In the genomic region with DNA sequence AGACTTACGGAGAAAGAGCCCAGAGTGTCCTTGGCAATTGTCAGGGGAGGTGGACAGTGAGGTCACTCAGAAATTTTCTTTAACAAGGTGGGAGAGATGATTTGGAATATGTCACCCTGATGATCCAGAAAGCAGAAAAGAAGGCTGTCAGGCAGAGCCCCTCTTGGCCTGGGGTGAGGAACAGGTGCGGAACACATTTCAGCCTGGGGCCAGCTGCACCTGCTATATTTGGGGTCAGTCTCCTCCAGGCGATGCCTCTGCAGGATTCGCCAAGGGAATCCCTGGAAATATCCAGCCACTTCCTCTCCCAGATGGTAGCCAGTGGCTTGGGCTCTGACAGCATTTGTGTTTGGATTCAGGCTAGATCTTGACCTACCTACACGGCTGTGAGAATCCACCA, we compare ENCODE assay signal across 34 mouse cellular contexts.
"Had no signal": no experiment of that assay in that cellular context is flagged by ENCODE, and none has a peak within 500 bp of the region (broad histone marks: within the 10 kb centered on the region; RNA-seq: fewer than 3 reads in every experiment).

No protein-coding gene starts in this region.

- H3K27me3 ChIP-seq: hindbrain, embryonic 12.5 days; hindbrain, embryonic 15.5 days; intestine, embryonic 15.5 days; kidney, embryonic 15.5 days had no signal

- H3K27ac ChIP-seq: heart, embryonic 10.5 days; heart, embryonic 13.5 days; heart, embryonic 15.5 days; hindbrain, embryonic 10.5 days; hindbrain, embryonic 12.5 days; hindbrain, embryonic 13.5 days; hindbrain, embryonic 15.5 days; hindbrain, postnatal 0 days; intestine, embryonic 15.5 days; kidney, embryonic 15.5 days; kidney, postnatal 0 days; layer of hippocampus, adult 2 months; left cerebral cortex, adult 2 months had no signal

- ATAC-seq: hindbrain, embryonic 16.5 days; hindbrain, postnatal 0 days; inflammation-experienced regulatory T-cells, adult 6 months; intestine, embryonic 15.5 days; intestine, embryonic 16.5 days; intestine, postnatal 0 days had no signal

- H3K9ac ChIP-seq: heart, embryonic 12.5 days; heart, embryonic 13.5 days; heart, embryonic 15.5 days; hindbrain, embryonic 12.5 days; hindbrain, embryonic 13.5 days; hindbrain, embryonic 15.5 days; intestine, embryonic 15.5 days; kidney, embryonic 15.5 days had no signal

- H3K4me1 ChIP-seq: intestine, embryonic 15.5 days had no signal

- H3K9me3 ChIP-seq: intestine, embryonic 15.5 days had no signal

- H3K4me3 ChIP-seq: heart, embryonic 10.5 days; heart, embryonic 12.5 days; heart, embryonic 13.5 days; heart, embryonic 15.5 days; hindbrain, embryonic 10.5 days; hindbrain, embryonic 12.5 days; hindbrain, embryonic 13.5 days; hindbrain, embryonic 15.5 days; intestine, embryonic 15.5 days; kidney, embryonic 15.5 days; layer of hippocampus, adult 2 months; left cerebral cortex, adult 2 months had no signal

- H3K4me2 ChIP-seq: heart, embryonic 11.5 days; heart, embryonic 12.5 days; heart, embryonic 13.5 days; heart, embryonic 15.5 days; hindbrain, embryonic 12.5 days; hindbrain, embryonic 13.5 days; hindbrain, embryonic 15.5 days; intestine, embryonic 15.5 days; kidney, embryonic 15.5 days had no signal

- H3K36me3 ChIP-seq: heart, embryonic 10.5 days; heart, embryonic 12.5 days; heart, embryonic 13.5 days; heart, embryonic 15.5 days; hindbrain, embryonic 10.5 days; hindbrain, embryonic 12.5 days; hindbrain, embryonic 13.5 days; hindbrain, embryonic 15.5 days; intestine, embryonic 15.5 days; kidney, embryonic 15.5 days had no signal

- DNase-seq: heart, postnatal 10 days; heart, postnatal 14 days; heart, postnatal 36 days; heart, postnatal 4 days; kidney, adult 11 months; kidney, adult 18-20 months; kidney, adult 2 months; kidney, adult 8-10 months; kidney, adult 9 months; kidney, postnatal 14 days; kidney, postnatal 25 days; kidney, postnatal 36 days; kidney, postnatal 4 days; layer of hippocampus, adult 9-11 months; layer of hippocampus, postnatal 36 days had no signal
